Mouse (Mus musculus) midbrain, postnatal 0 days (tissue): Measurements from ENCODE around the gene Dap. TPM values are rescaled to one million over a fixed set of nuclear protein-coding genes. Genes with fewer than 3 reads are reported as not detected.

Experiments used
- ATAC-seq: fragments of 200-750 bp; cut with Nextera tagmentation; 2 replicates; pipeline ENCODE4 v1.8.0; 2017; ENCODE audit warnings: moderate number of reproducible peaks, mild to moderate bottlenecking, moderate TSS enrichment, moderate library complexity; ENCODE audit not compliant: low FRiP score
- DNase-seq: peaks from one replicate; pipeline ENCODE4 v3.0.0-alpha.2; 2015; ENCODE audit warnings: low spot score
- H3K27ac ChIP-seq: fragments of 300-500 bp; sonication (generic); 2 replicates; pipeline ENCODE4 v1.5.1; 2014; ENCODE audit warnings: low read depth, mild to moderate bottlenecking, low read length, mixed read lengths
- H3K27me3 ChIP-seq: fragments of 300-500 bp; sonication (generic); 2 replicates; pipeline ENCODE4 v1.6.1; 2014; ENCODE audit warnings: low read length, control low read depth, mixed read lengths; ENCODE audit not compliant: insufficient read depth
- H3K36me3 ChIP-seq: fragments of 300-500 bp; sonication (generic); 2 replicates; pipeline ENCODE4 v1.6.1; 2014; ENCODE audit warnings: low read length, control low read depth, mixed read lengths; ENCODE audit not compliant: insufficient read depth
- H3K4me1 ChIP-seq: fragments of 300-500 bp; sonication (generic); 2 replicates; pipeline ENCODE4 v1.6.1; 2014; ENCODE audit warnings: mild to moderate bottlenecking, control low read depth, antibody characterized with exemption, low read length, mixed read lengths; ENCODE audit not compliant: insufficient read depth
- H3K4me2 ChIP-seq: fragments of 300-500 bp; sonication (generic); 2 replicates; pipeline ENCODE4 v1.6.1; 2014; ENCODE audit warnings: low read depth, mild to moderate bottlenecking, low read length, mixed read lengths; ENCODE audit not compliant: poor library complexity, severe bottlenecking
- H3K4me3 ChIP-seq: fragments of 300-500 bp; sonication (generic); 2 replicates; pipeline ENCODE4 v1.5.1; 2014; ENCODE audit warnings: low read depth, mild to moderate bottlenecking, low read length, moderate library complexity
- H3K9ac ChIP-seq: fragments of 300-500 bp; sonication (generic); replicated peaks from 2 replicates; pipeline ENCODE4 v1.6.1; 2014; ENCODE audit warnings: mild to moderate bottlenecking, low read length, moderate library complexity, mixed read lengths; ENCODE audit not compliant: poor library complexity, severe bottlenecking
- H3K9me3 ChIP-seq: fragments of 300-500 bp; sonication (generic); 2 replicates; pipeline ENCODE4 v1.6.1; 2016; ENCODE audit warnings: low read length, control low read depth
- CTCF ChIP-seq: IDR thresholded peaks from 2 replicates; pipeline ENCODE4 v1.5.1; 2016; ENCODE audit warnings: antibody characterized with exemption, mild to moderate bottlenecking
- WGBS: fragments of 180-500 bp; shearing (Covaris S2); extraction: QIAGEN DNeasy Blood & Tissue Kit; methylation state at CpG from one replicate; pipeline ENCODE4 v1.1.7; 2014; 5-methylcytosine and 5-hydroxymethylcytosine counted together
- polyA plus RNA-seq: library from polyadenylated mRNA; unstranded; fragments of >200 nt; fragmentation: Nextera tagmentation; extraction: Ambion mirVana; gene quantifications from 2 replicates; pipeline ENCODE4 v1.2.1, GENCODE M21; 2015
- total RNA-seq: library from RNA; depleted of rRNA; stranded (reverse); fragments of >200 nt; gene quantifications from 2 replicates; pipeline ENCODE4 v1.2.3, GENCODE M21; 2014; rRNA removed

Dap gene
- total and polyA plus RNA-seq, 2 experiments from 2014 or later, result 22.1 to 26.1 TPM

DNA sequence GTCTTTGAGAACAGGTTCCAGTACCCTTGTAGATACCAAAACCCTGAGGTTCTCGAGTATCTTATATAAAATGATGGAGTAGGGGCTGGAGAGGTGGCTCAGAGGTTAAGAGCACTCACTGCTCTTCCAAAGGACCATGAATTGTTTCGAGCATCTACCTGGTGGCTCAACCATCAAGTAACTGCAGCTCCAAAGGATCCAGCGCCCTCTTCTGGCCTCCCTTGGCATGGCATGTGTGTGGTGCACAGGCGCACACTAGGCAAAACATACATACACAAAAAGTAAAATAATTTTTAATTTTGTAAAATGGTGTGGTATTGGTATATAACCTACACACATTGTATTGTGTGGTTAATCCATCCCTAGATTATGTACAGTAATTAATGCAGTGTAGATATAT is 99.6 kb downstream of the Dap start:
- Histone ChIP-seq H3K9ac (no peak overlapping the region), H3K36me3 (no peaks in the 10 kb centered on the region), H3K27ac (no peak overlapping the region), H3K4me1 (no peaks in the 10 kb centered on the region), H3K9me3 (no peaks in the 10 kb centered on the region), H3K27me3 (no peaks in the 10 kb centered on the region), H3K4me2 (no peak overlapping the region), H3K4me3 (no peak overlapping the region)
- DNase-seq (no peak), ATAC-seq (no peak)
- TF ChIP-seq CTCF, result peak; percentile 40
- WGBS, result 80% methylated on average over 4 of the region's 4 CpGs

Other genes with a start within 250 kb of the Dap start
- gene Ankrd33b, start 143.4 kb downstream of the Dap start, total RNA-seq, result 0.99 and 1.6 TPM in 2 replicates
- gene Ankrd33b, start 143.4 kb downstream of the Dap start, polyA plus RNA-seq, result 0.80 and 1.1 TPM in 2 replicates
- 0.71 and 1.3 TPM in 2 replicates for gene Ropn1l, start 229.4 kb downstream of the Dap start, total RNA-seq
- gene Ropn1l, start 229.4 kb downstream of the Dap start, polyA plus RNA-seq, result 2.2 and 2.4 TPM in 2 replicates